Mouse (Mus musculus): ENCODE results near the gene Sdk1.

- no peak for TF ChIP-seq POLR2A (IDR thresholded peaks at IDR 0.05; ENCODE audit: insufficient read depth, low read depth, low read length)
- TF ChIP-seq EP300 (IDR thresholded peaks at IDR 0.05; ENCODE audit: insufficient read depth, low read depth, low read length) = no peak
Observed at GRCm38 (mm10) chr5:142209911-142210310, 968.6 kb downstream of the Sdk1 start.

Measured in heart, adult 2 months (tissue).